Mouse (Mus musculus) liver, postnatal 0 days (tissue): ENCODE measurements around the gene Gm3594. TPM values are rescaled to one million over a fixed set of nuclear protein-coding genes. Genes with fewer than 3 reads are reported as not detected.
"Not testable (repeated sequence)": the region's sequence is repeated elsewhere in the genome, so short reads cannot be mapped to it uniquely, and the experiment has no call there.

Experiments used
- ATAC-seq: fragments of 200-750 bp; cut with Nextera tagmentation; 2 replicates; pipeline ENCODE4 v1.8.0; 2017; ENCODE audit warnings: mild to moderate bottlenecking, moderate library complexity
- DNase-seq: peaks from one replicate; pipeline ENCODE4 v3.0.0-alpha.2; 2016
- H3K27ac ChIP-seq: fragments of 300-500 bp; sonication (generic); 2 replicates; pipeline ENCODE4 v1.5.1; 2014; ENCODE audit warnings: antibody characterized with exemption, moderate library complexity, mild to moderate bottlenecking, low read depth
- H3K27me3 ChIP-seq: fragments of 300-500 bp; sonication (generic); 2 replicates; pipeline ENCODE4 v1.6.1; 2014; ENCODE audit warnings: low read length, control low read depth, mixed read lengths; ENCODE audit not compliant: insufficient read depth
- H3K36me3 ChIP-seq: fragments of 300-500 bp; sonication (generic); replicated peaks from 2 replicates; pipeline ENCODE4 v1.6.1; 2014; ENCODE audit warnings: mild to moderate bottlenecking, control low read depth, low read length, moderate library complexity, mixed read lengths; ENCODE audit not compliant: insufficient read depth
- H3K4me1 ChIP-seq: fragments of 300-500 bp; sonication (generic); 2 replicates; pipeline ENCODE4 v1.6.1; 2014; ENCODE audit warnings: antibody characterized with exemption, mild to moderate bottlenecking, control low read depth; ENCODE audit not compliant: insufficient read depth
- H3K4me2 ChIP-seq: fragments of 300-500 bp; sonication (generic); 2 replicates; pipeline ENCODE4 v1.6.1; 2014; ENCODE audit warnings: low read depth, mild to moderate bottlenecking, low read length, moderate library complexity, mixed read lengths
- H3K4me3 ChIP-seq: fragments of 300-500 bp; sonication (generic); 2 replicates; pipeline ENCODE4 v1.5.1; 2014; ENCODE audit warnings: low read depth, low read length
- H3K9ac ChIP-seq: fragments of 300-500 bp; sonication (generic); replicated peaks from 2 replicates; pipeline ENCODE4 v1.6.1; 2014; ENCODE audit warnings: mild to moderate bottlenecking, moderate library complexity
- H3K9me3 ChIP-seq: fragments of 300-500 bp; sonication (generic); 2 replicates; pipeline ENCODE4 v1.6.1; 2016; ENCODE audit warnings: mild to moderate bottlenecking, control low read depth, low read length, mixed read lengths
- WGBS: fragments of 180-500 bp; shearing (Covaris S2); extraction: QIAGEN DNeasy Blood & Tissue Kit; methylation state at CpG from one replicate; pipeline ENCODE4 v1.1.7; 2014; ENCODE audit not compliant: insufficient replicate concordance; 5-methylcytosine and 5-hydroxymethylcytosine counted together
- polyA plus RNA-seq: library from polyadenylated mRNA; unstranded; fragments of >200 nt; fragmentation: Nextera tagmentation; extraction: Ambion mirVana; gene quantifications from 2 replicates; pipeline ENCODE4 v1.2.1, GENCODE M21; 2015

Gm3594 gene
- polyA plus RNA-seq, 1 experiment from 2014 or later: not detected

GRCm38 (mm10) chr14:6390219-6390618 is 54.2 kb downstream of the Gm3594 start, which contains the start of gene Gm16440:
Gene Gm16440, minus strand, starts transcription at chr14:6390319.
- H3K27ac ChIP-seq, H3K36me3 ChIP-seq, ATAC-seq, H3K9ac ChIP-seq, H3K4me3 ChIP-seq, H3K9me3 ChIP-seq, H3K4me1 ChIP-seq, H3K27me3 ChIP-seq, H3K4me2 ChIP-seq, DNase-seq: not testable (repeated sequence)
- WGBS: 55% methylated on average over 2 of the region's 4 CpGs

Other genes with a start within 250 kb of the Gm3594 start
- gene Gm21560, start 225.3 kb downstream of the Gm3594 start, polyA plus RNA-seq: not detected in 2 replicates
- gene Gm3411, start 157.4 kb downstream of the Gm3594 start, polyA plus RNA-seq: not detected in 2 replicates
- gene Gm21103, start 139.8 kb downstream of the Gm3594 start, polyA plus RNA-seq: not detected in 2 replicates
- gene Gm3618, start 100.9 kb downstream of the Gm3594 start, polyA plus RNA-seq: not detected in 2 replicates
- not detected in 2 replicates for gene Gm16440, start 54.3 kb downstream of the Gm3594 start, polyA plus RNA-seq
- gene Gm3591, start 32.1 kb downstream of the Gm3594 start, polyA plus RNA-seq: 0.12 TPM in 1 of 2 replicates, not detected in the other
- not detected in 2 replicates for gene Gm8356, start 92.7 kb upstream of the Gm3594 start, polyA plus RNA-seq
- gene Gm3629, start 146.0 kb upstream of the Gm3594 start, polyA plus RNA-seq: not detected in 2 replicates
- not detected in 2 replicates for gene Gm3460, start 177.8 kb upstream of the Gm3594 start, polyA plus RNA-seq
- not detected in 2 replicates for gene Gm10251, start 239.6 kb upstream of the Gm3594 start, polyA plus RNA-seq